Mouse (Mus musculus) cortical plate, adult 2 months (tissue): Measurements from ENCODE around the gene Tsga10. TPM values are rescaled to one million over a fixed set of nuclear protein-coding genes. Genes with fewer than 3 reads are reported as not detected.
A peak's percentile ranks its signal among the peaks of the same experiment; 100 is the strongest.
"Not testable (repeated sequence)": the region's sequence is repeated elsewhere in the genome, so short reads cannot be mapped to it uniquely, and the experiment has no call there.

ENCODE experiments used
- H3K27ac ChIP-seq: fragments of 200-500 bp; 2 replicates; pipeline ENCODE4 v1.5.1; 2012; ENCODE audit warnings: low read length, control low read depth, inconsistent platforms; ENCODE audit not compliant: insufficient read depth
- H3K4me1 ChIP-seq: fragments of 200-500 bp; 2 replicates; pipeline ENCODE4 v1.6.1; 2011; ENCODE audit warnings: low read length; ENCODE audit not compliant: control insufficient read depth, insufficient read depth
- H3K4me3 ChIP-seq: fragments of 200-500 bp; 2 replicates; pipeline ENCODE4 v1.5.1; 2011; ENCODE audit warnings: mild to moderate bottlenecking, low read length, control low read depth; ENCODE audit not compliant: insufficient read depth
- CTCF ChIP-seq: fragments of 200-500 bp; IDR thresholded peaks from 2 replicates; pipeline ENCODE4 v1.5.1; 2011; ENCODE audit warnings: mild to moderate bottlenecking, control low read depth, low read length; ENCODE audit not compliant: insufficient read depth; ENCODE audit errors: extremely low read depth
- POLR2A ChIP-seq: fragments of 200-500 bp; IDR thresholded peaks from 2 replicates; pipeline ENCODE4 v1.6.1; 2011; ENCODE audit warnings: mild to moderate bottlenecking, low read length, control low read depth; ENCODE audit not compliant: insufficient read depth; ENCODE audit errors: extremely low read depth
- polyA plus RNA-seq: library from polyadenylated mRNA; depleted of rRNA; stranded (reverse); fragments of >200 nt; gene quantifications from 2 replicates; pipeline ENCODE4 v1.2.3, GENCODE M21; 2012

Tsga10 gene
- polyA plus RNA-seq, 1 experiment: 13.2 TPM

- no peak for TF ChIP-seq POLR2A
- TF ChIP-seq CTCF: no peak
- peaks cover 2% of the 10 kb centered on the region; the same call in 1 of the 2 replicates for H3K4me1 ChIP-seq
- no peak overlapping the region for H3K27ac ChIP-seq
- H3K4me3 ChIP-seq: no peak overlapping the region
Observed at GRCm38 (mm10) chr1:37721092-37721491, 145.1 kb downstream of the Tsga10 start.

DNA sequence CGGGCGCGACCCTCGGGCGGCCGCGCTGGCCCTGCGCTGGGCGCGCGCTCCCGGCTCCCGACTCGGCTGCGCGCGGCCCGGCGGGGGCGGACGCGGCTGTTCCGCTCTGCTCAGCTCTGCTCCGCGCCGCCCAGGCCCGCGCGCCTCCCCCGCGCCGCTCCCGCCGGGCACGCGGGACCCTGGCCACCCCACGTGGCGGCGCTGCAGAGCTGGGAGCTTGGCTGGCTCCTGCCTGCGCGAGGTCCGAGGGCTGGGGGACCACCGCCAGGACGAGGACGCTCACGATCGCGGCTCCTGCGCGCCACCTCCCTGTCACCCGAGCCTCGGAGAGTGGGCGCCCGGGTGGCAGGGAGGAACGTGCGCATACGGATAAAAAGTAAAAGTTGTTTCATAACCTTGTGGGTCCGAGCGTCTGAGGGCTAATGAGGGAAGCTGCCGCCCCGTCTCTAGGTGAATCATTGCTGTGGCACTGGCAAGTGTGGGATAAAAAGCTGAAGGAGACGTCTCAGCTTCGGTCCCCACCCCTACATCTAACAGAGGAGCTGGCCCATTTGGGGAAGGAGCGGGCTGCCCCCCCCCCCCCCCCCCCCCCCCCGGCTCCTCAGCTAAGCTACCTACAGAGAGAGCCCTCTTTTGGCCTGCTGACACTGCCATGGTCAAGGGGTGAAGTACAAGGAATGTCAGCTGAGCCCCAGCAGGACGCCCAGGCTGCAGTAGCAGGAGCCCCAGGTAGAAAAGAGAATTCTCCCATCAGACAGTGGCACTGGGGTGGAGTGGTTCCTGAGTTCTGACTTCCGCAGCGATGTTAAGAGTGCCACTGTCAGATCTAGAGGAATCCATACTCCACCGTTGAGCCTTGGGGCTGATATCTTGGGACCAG lies 146.2 kb downstream of the Tsga10 start, which contains the start of gene 2010300C02Rik:
TSS of gene 2010300C02Rik (minus strand) at position 325 of the 880 bp plus-strand sequence.
- H3K4me1 ChIP-seq: peaks cover 2% of the 10 kb centered on the region
- peak within 1 kb of the TSS; percentile 100 for H3K4me3 ChIP-seq
- TF ChIP-seq CTCF: peak; percentile 23; the same call in 1 of the 2 replicates
- TF ChIP-seq POLR2A: peak; percentile 5; the same call in 1 of the 2 replicates
- peak within 1 kb of the TSS; percentile 99 for H3K27ac ChIP-seq

DNA sequence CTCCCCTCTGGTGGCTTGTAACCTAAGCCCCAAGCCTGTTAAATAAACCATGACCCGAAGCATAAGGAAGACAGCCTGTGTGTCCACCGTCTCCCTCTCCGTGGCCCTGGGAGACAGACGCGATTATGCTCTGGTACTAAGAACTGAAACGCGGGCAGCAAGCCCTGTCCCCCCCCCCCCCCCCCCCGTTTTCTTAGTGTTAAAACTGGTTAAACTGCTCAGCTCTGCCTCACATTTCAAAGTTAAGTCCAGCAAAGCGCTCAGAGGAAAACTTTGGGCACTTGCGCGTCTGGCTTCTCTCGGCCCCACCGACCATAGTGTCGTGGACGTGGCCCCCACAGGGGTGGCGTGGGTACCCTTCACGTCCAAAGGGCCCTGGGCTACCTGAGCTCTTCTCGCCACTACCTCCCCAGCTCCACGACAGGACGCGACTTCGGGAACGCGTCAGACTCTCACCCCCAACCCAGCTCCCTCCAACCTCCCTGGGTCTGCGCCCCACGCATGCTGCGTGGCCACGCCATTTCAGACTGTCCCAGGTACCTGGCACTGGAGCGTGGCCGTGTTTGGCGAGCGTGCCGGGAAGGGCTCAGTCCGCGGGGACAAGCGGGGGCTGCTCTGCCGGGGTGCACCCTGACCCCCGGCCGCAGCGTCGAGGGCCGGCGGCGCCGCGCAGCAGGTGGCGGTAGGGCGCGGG lies 147.1 kb downstream of the Tsga10 start:
- H3K4me3 ChIP-seq: peak overlapping the region; percentile 100
- peaks cover 5% of the 10 kb centered on the region for H3K4me1 ChIP-seq
- TF ChIP-seq POLR2A (no peak), CTCF (no peak)
- peak overlapping the region; percentile 99 for H3K27ac ChIP-seq

DNA sequence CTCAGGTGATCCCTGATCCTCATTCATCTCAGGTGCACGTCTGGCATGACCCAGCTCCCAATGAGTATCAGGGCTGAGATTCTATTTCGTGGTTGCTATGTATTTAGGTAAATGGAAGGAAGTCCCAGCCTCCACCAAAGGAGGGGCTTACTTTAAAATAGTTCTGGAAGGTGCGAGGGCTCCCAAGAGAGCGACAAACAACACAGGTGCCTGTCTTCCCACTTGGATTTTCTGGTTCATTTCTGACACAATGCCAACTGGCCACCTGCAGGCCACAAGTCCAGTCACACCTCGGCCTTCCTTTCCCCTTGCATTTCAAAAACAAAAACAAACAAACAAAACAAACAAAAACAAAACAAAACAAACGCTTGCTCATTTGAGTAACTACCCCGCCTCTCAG lies 147.7 kb downstream of the Tsga10 start:
- TF ChIP-seq POLR2A (no peak), CTCF (no peak)
- Histone ChIP-seq H3K27ac (peak overlapping the region; percentile 68), H3K4me1 (peaks cover 5% of the 10 kb centered on the region), H3K4me3 (peak overlapping the region; percentile 100)

GRCm38 (mm10) chr1:37717415-37718195 lies 148.6 kb downstream of the Tsga10 start:
- TF ChIP-seq CTCF (no peak), POLR2A (no peak)
- Histone ChIP-seq H3K4me1 (peaks cover 5% of the 10 kb centered on the region), H3K27ac (no peak overlapping the region), H3K4me3 (peak overlapping the region; percentile 100)

GRCm38 (mm10) chr1:37712357-37712737 lies 153.9 kb downstream of the Tsga10 start:
- not testable (repeated sequence) for H3K27ac ChIP-seq, H3K4me1 ChIP-seq, H3K4me3 ChIP-seq

DNA sequence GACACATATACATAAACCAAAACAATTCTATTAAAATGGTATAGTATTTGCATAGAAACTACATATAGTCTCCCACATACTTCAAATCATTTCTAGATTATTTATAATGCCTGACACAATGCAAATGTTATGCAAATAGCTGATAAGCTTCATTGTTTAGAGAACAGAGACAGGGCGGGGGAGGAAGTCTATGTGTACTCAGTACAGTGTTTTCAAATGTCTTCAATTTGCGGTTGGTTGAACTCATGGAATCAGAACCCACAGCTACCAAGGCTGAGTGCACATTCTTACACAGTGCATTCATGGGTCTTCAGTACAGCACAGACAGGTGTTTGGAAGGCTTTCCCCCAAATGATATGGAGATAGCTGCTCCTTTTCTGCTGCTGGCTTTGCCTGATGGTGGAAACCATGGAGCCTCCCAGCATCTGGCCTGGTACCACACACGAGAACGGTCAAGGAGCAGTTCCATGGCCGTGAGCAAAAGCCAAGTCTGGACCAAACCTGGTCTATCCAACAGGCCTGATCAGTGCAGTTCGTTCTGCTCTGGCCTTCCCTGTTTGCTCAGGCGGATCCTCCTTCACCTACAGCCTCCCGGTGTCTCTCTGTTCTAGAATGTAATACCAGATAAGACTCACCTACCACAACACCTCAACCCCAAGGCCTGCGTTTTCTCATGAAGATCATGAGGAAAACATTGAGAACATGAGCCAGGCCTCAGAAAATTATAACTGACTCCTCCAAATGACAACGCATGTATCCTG lies 154.5 kb downstream of the Tsga10 start:
- TF ChIP-seq CTCF (no peak), POLR2A (no peak)
- no peak overlapping the region for H3K4me3 ChIP-seq
- peaks cover 4% of the 10 kb centered on the region for H3K4me1 ChIP-seq
- H3K27ac ChIP-seq: no peak overlapping the region

- H3K4me3 ChIP-seq: no peak overlapping the region
- TF ChIP-seq POLR2A (no peak), CTCF (no peak)
- peaks cover 4% of the 10 kb centered on the region for H3K4me1 ChIP-seq
- no peak overlapping the region for H3K27ac ChIP-seq
Observed at GRCm38 (mm10) chr1:37711082-37711481, 155.1 kb downstream of the Tsga10 start.

GRCm38 (mm10) chr1:37709736-37710135 lies 156.5 kb downstream of the Tsga10 start:
- Histone ChIP-seq H3K4me3 (no peak overlapping the region), H3K27ac (no peak overlapping the region), H3K4me1 (peaks cover 2% of the 10 kb centered on the region)
- no peak for TF ChIP-seq POLR2A
- no peak for TF ChIP-seq CTCF
